Mouse (Mus musculus) CH12.LX (cell line): ENCODE results near the gene Snx14. TPM values are rescaled to one million over a fixed set of nuclear protein-coding genes. Genes with fewer than 3 reads are reported as not detected.

Experiments used
- DNase-seq: peaks from one replicate; pipeline ENCODE4 v3.0.0-alpha.2; 2013; ENCODE audit errors: extremely low read depth
- H3K27ac ChIP-seq: 2 replicates; pipeline ENCODE4 v1.5.1; 2012; ENCODE audit warnings: low read depth, mild to moderate bottlenecking, control low read depth, moderate library complexity; ENCODE audit not compliant: insufficient read depth
- H3K27me3 ChIP-seq: replicated peaks from 2 replicates; pipeline ENCODE3; 2012; ENCODE audit warnings: inconsistent platforms
- H3K36me3 ChIP-seq, 2 experiments: replicated peaks in 1 of 2; 2 replicates each; pipeline versions ENCODE3 to v1.6.1; 2012; ENCODE audit warnings: inconsistent platforms in 1 of 2, low read length in 1 of 2, mild to moderate bottlenecking in 1 of 2, mixed read lengths in 1 of 2, moderate library complexity in 1 of 2; ENCODE audit not compliant: control insufficient read depth in 1 of 2, insufficient read depth in 1 of 2
- H3K4me1 ChIP-seq, 2 experiments: 2 replicates each; pipeline ENCODE4 v1.6.1; 2012; ENCODE audit warnings: inconsistent platforms in 1 of 2, moderate library complexity in 1 of 2; ENCODE audit not compliant: insufficient read depth in 2 of 2, control insufficient read depth in 1 of 2
- H3K4me2 ChIP-seq: 2 replicates; pipeline ENCODE4 v1.6.1; 2012; ENCODE audit warnings: low read depth, mild to moderate bottlenecking, control low read depth; ENCODE audit not compliant: poor library complexity, insufficient read depth, severe bottlenecking
- H3K4me3 ChIP-seq, 3 experiments: fragments of 150-350 bp in 1 of 3; sonication (generic) in 1 of 3; replicated peaks in 1 of 3; 2 replicates each; pipeline versions ENCODE3 to v1.5.1; 2011 to 2012; ENCODE audit warnings: low read depth in 2 of 3, low read length in 2 of 3, mild to moderate bottlenecking in 2 of 3, moderate library complexity in 2 of 3, control low read depth in 1 of 3, improper control_type of control experiment in 1 of 3, inconsistent platforms in 1 of 3, mixed read lengths in 1 of 3; ENCODE audit not compliant: poor library complexity in 1 of 3
- H3K79me2 ChIP-seq: replicated peaks from 2 replicates; pipeline ENCODE4 v1.6.1; 2012; ENCODE audit warnings: mild to moderate bottlenecking, moderate library complexity; ENCODE audit not compliant: control insufficient read depth, poor library complexity, insufficient read depth, severe bottlenecking; ENCODE audit errors: extremely low read depth
- H3K9ac ChIP-seq: 2 replicates; pipeline ENCODE4 v1.6.1; 2012; ENCODE audit warnings: low read depth, mild to moderate bottlenecking, control low read depth, moderate library complexity; ENCODE audit not compliant: insufficient read depth
- H3K9me3 ChIP-seq: replicated peaks from 2 replicates; pipeline ENCODE3; 2012; ENCODE audit warnings: low read length, inconsistent platforms, mixed read lengths
- BHLHE40 ChIP-seq: IDR thresholded peaks from 2 replicates; pipeline ENCODE4 v1.6.1; 2011; ENCODE audit warnings: mild to moderate bottlenecking, low read depth, low read length, improper control_type of control experiment
- CHD2 ChIP-seq: IDR thresholded peaks from 2 replicates; pipeline ENCODE4 v1.6.1; 2011; ENCODE audit warnings: low read length, improper control_type of control experiment
- CTCF ChIP-seq, 2 experiments: IDR thresholded peaks in 1 of 2; conservative IDR thresholded peaks in 1 of 2; 2 replicates each; pipeline ENCODE4 v1.5.1; 2011 to 2012; ENCODE audit warnings: low read depth in 2 of 2, low read length in 2 of 2, improper control_type of control experiment in 1 of 2, inconsistent platforms in 1 of 2, mild to moderate bottlenecking in 1 of 2, moderate library complexity in 1 of 2
- E2F4 ChIP-seq: IDR thresholded peaks from 2 replicates; pipeline ENCODE4 v1.6.1; 2011; ENCODE audit warnings: low read depth, low read length, improper control_type of control experiment; ENCODE audit not compliant: insufficient replicate concordance
- GABPA ChIP-seq: IDR thresholded peaks from 2 replicates; pipeline ENCODE4 v1.6.1; 2012; ENCODE audit warnings: low read depth, low read length, improper control_type of control experiment, inconsistent platforms; ENCODE audit not compliant: insufficient replicate concordance
- HCFC1 ChIP-seq: IDR thresholded peaks from 2 replicates; pipeline ENCODE4 v1.6.1; 2012; ENCODE audit warnings: low read depth, mild to moderate bottlenecking, inconsistent platforms, low read length, improper control_type of control experiment
- KAT2A ChIP-seq: IDR thresholded peaks from 2 replicates; pipeline ENCODE4 v1.6.1; 2012; ENCODE audit warnings: low read length, improper control_type of control experiment, inconsistent platforms; ENCODE audit not compliant: insufficient replicate concordance
- MAX ChIP-seq: IDR thresholded peaks from 2 replicates; pipeline ENCODE4 v1.6.1; 2011; ENCODE audit warnings: low read length, improper control_type of control experiment
- MAZ ChIP-seq: IDR thresholded peaks from 2 replicates; pipeline ENCODE4 v1.6.1; 2012; ENCODE audit warnings: low read depth, mild to moderate bottlenecking, inconsistent platforms, low read length, improper control_type of control experiment, moderate library complexity
- MXI1 ChIP-seq: IDR thresholded peaks from 2 replicates; pipeline ENCODE4 v1.6.1; 2011; ENCODE audit warnings: mild to moderate bottlenecking, low read depth, low read length, improper control_type of control experiment
- MYC ChIP-seq: IDR thresholded peaks from 2 replicates; pipeline ENCODE4 v1.6.1; 2011; ENCODE audit warnings: low read depth, mild to moderate bottlenecking, improper control_type of control experiment, low read length
- NELFE ChIP-seq: IDR thresholded peaks from 2 replicates; pipeline ENCODE4 v1.6.1; 2011; ENCODE audit warnings: low read depth, low read length, improper control_type of control experiment
- NRF1 ChIP-seq: IDR thresholded peaks from 2 replicates; pipeline ENCODE4 v1.6.1; 2014; ENCODE audit warnings: low read depth, mild to moderate bottlenecking, inconsistent platforms, low read length, improper control_type of control experiment, moderate library complexity
- PAX5 ChIP-seq: IDR thresholded peaks from 2 replicates; pipeline ENCODE4 v1.6.1; 2012; ENCODE audit warnings: low read length, inconsistent platforms, mixed read lengths
- POLR2AphosphoS2 ChIP-seq: IDR thresholded peaks from 2 replicates; pipeline ENCODE4 v1.6.1; 2011; ENCODE audit warnings: low read depth, low read length, improper control_type of control experiment
- RCOR1 ChIP-seq: conservative IDR thresholded peaks from 2 replicates; pipeline ENCODE4 v1.6.1; 2012; ENCODE audit warnings: low read depth, mild to moderate bottlenecking, inconsistent platforms, low read length, improper control_type of control experiment
- SMC3 ChIP-seq: IDR thresholded peaks from 2 replicates; pipeline ENCODE4 v1.6.1; 2011; ENCODE audit warnings: low read depth, low read length, improper control_type of control experiment
- TBP ChIP-seq: conservative IDR thresholded peaks from 2 replicates; pipeline ENCODE4 v1.6.1; 2011; ENCODE audit warnings: low read depth, low read length, improper control_type of control experiment
- TCF12 ChIP-seq: IDR thresholded peaks from 2 replicates; pipeline ENCODE4 v1.6.1; 2014; ENCODE audit warnings: low read depth, mild to moderate bottlenecking, inconsistent platforms, low read length, improper control_type of control experiment
- UBTF ChIP-seq: IDR thresholded peaks from 2 replicates; pipeline ENCODE4 v1.6.1; 2012; ENCODE audit warnings: low read depth, mild to moderate bottlenecking, inconsistent platforms, low read length, improper control_type of control experiment, moderate library complexity
- USF1 ChIP-seq: IDR thresholded peaks from 2 replicates; pipeline ENCODE4 v1.6.1; 2014; ENCODE audit warnings: low read depth, mild to moderate bottlenecking, inconsistent platforms, low read length, improper control_type of control experiment
- USF2 ChIP-seq: conservative IDR thresholded peaks from 2 replicates; pipeline ENCODE4 v1.6.1; 2011; ENCODE audit warnings: low read depth, low read length, improper control_type of control experiment
- ZMIZ1 ChIP-seq: IDR thresholded peaks from 2 replicates; pipeline ENCODE4 v1.6.1; 2012; ENCODE audit warnings: low read depth, mild to moderate bottlenecking, inconsistent platforms, low read length, improper control_type of control experiment
- ZNF384 ChIP-seq: IDR thresholded peaks from 2 replicates; pipeline ENCODE4 v1.6.1; 2012; ENCODE audit warnings: low read depth, low read length, improper control_type of control experiment, inconsistent platforms
- dilution Hi-C: fragments of 300-500 bp; cut with MboI; formaldehyde crosslinking; loops from 2 replicates; pipeline ENCODE4 v1.14.3; 2020; ENCODE audit warnings: low sequenced_read_pairs; ENCODE audit not compliant: extremely low pct_unique_long_range_greater_than_20kb, extremely low pct_ligation_motif_present
- in situ Hi-C: fragments of 300-500 bp; cut with MboI; formaldehyde crosslinking; loops from 3 replicates; pipeline ENCODE4 v1.14.3; 2019; ENCODE audit warnings: low sequenced_read_pairs, low pct_ligation_motif_present, low pct_unique_long_range_greater_than_20kb, mixed read lengths
- polyA plus RNA-seq: library from polyadenylated mRNA; unstranded; fragments of >175 nt; gene quantifications from 2 replicates; pipeline ENCODE4 v1.2.1, GENCODE M21; 2012; ENCODE audit warnings: low read depth; ENCODE audit not compliant: insufficient read length
- total RNA-seq, 2 experiments: library from RNA; depleted of rRNA; stranded (reverse); fragments of 300-350 nt in 1 of 2; fragments of >200 nt in 1 of 2; gene quantifications; 2 replicates each; pipeline ENCODE4 v1.2.3; 2012 to 2014

The Snx14 gene
- total and polyA plus RNA-seq, 3 experiments, result 8.7 to 17.4 (median 10.6) TPM

GRCm38 (mm10) chr9:88368476-88368875 lies 70.3 kb downstream of the Snx14 start (continued):
- TF ChIP-seq MAX (no peak), ZMIZ1 (no peak), BHLHE40 (no peak)

- no peak overlapping the region for H3K4me2 ChIP-seq
- TF ChIP-seq USF2 (no peak), CTCF (conservative IDR thresholded peaks at IDR 0.05 in 1 of 2, IDR thresholded peaks at IDR 0.05 in 1 of 2; ENCODE audit: low read depth in 2 of 2, low read length in 2 of 2) (no peak), USF1 (no peak), TCF12 (no peak)
- TF ChIP-seq, all 38 proteins: peak for 0
- DNase-seq, result no peak
- in situ Hi-C loops, result loop anchor here (10.0 kb wide), 1 partner anchor 123 kb away; no protein-coding TSS in a partner anchor
- Histone ChIP-seq H3K9ac (no peak overlapping the region), H3K4me3 (no peak overlapping the region), H3K9me3 (no peaks in the 10 kb centered on the region), H3K36me3 (peaks cover 1 to 4% of the 10 kb centered on the region in 2 experiments), H3K27ac (no peak overlapping the region), H3K27me3 (no peaks in the 10 kb centered on the region), H3K4me1 (peaks cover 0 to 5% of the 10 kb centered on the region in 2 experiments; a peak in 2 of 4 replicates), H3K79me2 (no peaks in the 10 kb centered on the region)
- dilution Hi-C loops, result no loop called here
Observed at GRCm38 (mm10) chr9:88367751-88368150, 71.0 kb downstream of the Snx14 start.

- no peak overlapping the region for H3K4me2 ChIP-seq
- H3K79me2 ChIP-seq, result no peaks in the 10 kb centered on the region
- dilution Hi-C loops, result no loop called here
- H3K36me3 ChIP-seq, result peaks cover 1 to 4% of the 10 kb centered on the region in 2 experiments
- in situ Hi-C loops, result loop anchor here (10.0 kb wide), 1 partner anchor 123 kb away; no protein-coding TSS in a partner anchor
- no peak overlapping the region for H3K27ac ChIP-seq
- no peak overlapping the region for H3K9ac ChIP-seq
- no peaks in the 10 kb centered on the region for H3K9me3 ChIP-seq
- no peak for DNase-seq
- no peak overlapping the region for H3K4me3 ChIP-seq
- peaks cover 0 to 5% of the 10 kb centered on the region in 2 experiments; a peak in 2 of 4 replicates for H3K4me1 ChIP-seq
- TF ChIP-seq HCFC1 (no peak), ZMIZ1 (no peak)
- H3K27me3 ChIP-seq, result no peaks in the 10 kb centered on the region
Observed at GRCm38 (mm10) chr9:88367322-88367721, 71.4 kb downstream of the Snx14 start.

- in situ Hi-C loops, result loop anchor here (10.0 kb wide), 1 partner anchor 122 kb away; no protein-coding TSS in a partner anchor
- TF ChIP-seq TBP, result no peak
- TF ChIP-seq USF2, result no peak
- TF ChIP-seq RCOR1, result no peak
- TF ChIP-seq NELFE, result no peak
- no peak for TF ChIP-seq KAT2A
- no peak for TF ChIP-seq USF1
- no peak for TF ChIP-seq E2F4
- TF ChIP-seq MYC, result no peak
- no peak for TF ChIP-seq MXI1
- no peak for TF ChIP-seq GABPA
- TF ChIP-seq POLR2AphosphoS2, result no peak
- no peak for TF ChIP-seq PAX5
- TF ChIP-seq CHD2, result no peak
- TF ChIP-seq UBTF, result no peak
- TF ChIP-seq NRF1, result no peak
- no peak for TF ChIP-seq ZNF384
- no peak for TF ChIP-seq SMC3
- no peak for TF ChIP-seq MAZ
Observed at GRCm38 (mm10) chr9:88366819-88367218, 71.9 kb downstream of the Snx14 start.

More at GRCm38 (mm10) chr9:88366819-88367218, 71.9 kb downstream of the Snx14 start:
- Histone ChIP-seq H3K4me2 (no peak overlapping the region), H3K9me3 (no peaks in the 10 kb centered on the region), H3K9ac (no peak overlapping the region), H3K27ac (no peak overlapping the region), H3K79me2 (no peaks in the 10 kb centered on the region), H3K36me3 (peaks cover 1 to 4% of the 10 kb centered on the region in 2 experiments), H3K4me3 (no peak overlapping the region), H3K27me3 (no peaks in the 10 kb centered on the region), H3K4me1 (peaks cover 0 to 5% of the 10 kb centered on the region in 2 experiments; a peak in 2 of 4 replicates)
- no peak for DNase-seq
- dilution Hi-C loops, result no loop called here
